Mouse (Mus musculus): ENCODE results near the gene B3gnt7.

B3gnt7 gene

DNA sequence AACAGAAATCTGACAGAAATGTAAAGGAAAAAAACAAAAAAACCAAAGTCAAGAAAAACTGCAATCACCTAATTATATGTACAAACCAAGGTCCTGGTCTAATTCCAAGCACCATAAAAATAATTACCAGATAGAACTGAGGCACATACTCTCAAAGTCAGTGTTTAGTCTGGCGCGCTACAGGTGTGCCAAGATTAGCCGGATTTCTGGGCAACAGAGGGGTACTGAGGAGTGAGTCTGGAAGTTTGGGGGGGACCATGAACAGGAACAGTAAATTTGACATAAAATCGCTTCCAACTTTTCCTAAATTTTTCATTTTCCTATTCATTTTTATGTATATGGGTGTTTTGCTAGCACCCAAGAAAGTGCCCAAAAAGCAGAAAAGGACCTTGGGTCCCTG lies 43.3 kb downstream of the B3gnt7 start:
- DNase-seq (ENCODE audit: low spot score) = no peak

DNA sequence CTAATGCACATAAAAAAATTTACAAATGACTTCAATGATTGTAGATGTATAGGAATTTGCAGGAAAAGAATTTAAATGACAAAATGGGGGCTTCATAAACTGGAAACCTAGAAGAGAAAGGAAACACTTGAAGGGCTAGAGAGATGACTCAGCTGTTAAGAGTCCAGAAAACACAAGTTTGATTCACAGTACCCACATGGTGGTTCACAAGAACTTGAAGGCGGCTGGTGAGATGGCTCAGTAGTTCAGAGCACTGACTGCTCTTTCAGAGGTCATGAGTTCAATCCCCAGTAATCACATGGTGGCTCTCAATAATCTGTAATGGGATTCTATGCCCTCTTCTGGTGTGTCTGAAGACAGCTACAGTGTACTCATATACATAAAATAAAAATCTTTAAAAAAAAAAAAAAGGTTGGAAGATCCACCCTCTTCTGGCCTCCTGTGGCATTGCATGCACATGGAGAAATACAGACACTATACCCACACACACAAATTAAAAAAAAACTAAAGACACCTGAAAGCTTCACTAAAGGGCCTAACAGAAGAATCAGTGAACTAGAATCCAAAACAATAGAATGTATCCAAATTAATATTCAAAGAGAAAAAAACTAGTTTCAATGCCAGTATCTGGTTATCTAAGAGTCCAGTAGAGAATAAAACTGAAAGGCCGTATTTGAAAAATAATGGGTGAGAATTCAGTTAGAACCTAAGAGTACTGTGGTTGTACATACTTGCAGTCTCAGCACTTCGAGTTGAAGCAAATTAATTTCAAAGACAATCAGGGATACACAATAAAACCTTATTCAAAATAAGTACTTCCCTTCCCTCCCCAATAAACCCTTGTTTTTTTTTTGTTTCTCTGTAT lies 44.5 kb downstream of the B3gnt7 start:
- DNase-seq (ENCODE audit: low spot score) = no peak

GRCm38 (mm10) chr1:86347716-86348045 lies 45.0 kb downstream of the B3gnt7 start:
- no peak for DNase-seq (ENCODE audit: low spot score)

DNA sequence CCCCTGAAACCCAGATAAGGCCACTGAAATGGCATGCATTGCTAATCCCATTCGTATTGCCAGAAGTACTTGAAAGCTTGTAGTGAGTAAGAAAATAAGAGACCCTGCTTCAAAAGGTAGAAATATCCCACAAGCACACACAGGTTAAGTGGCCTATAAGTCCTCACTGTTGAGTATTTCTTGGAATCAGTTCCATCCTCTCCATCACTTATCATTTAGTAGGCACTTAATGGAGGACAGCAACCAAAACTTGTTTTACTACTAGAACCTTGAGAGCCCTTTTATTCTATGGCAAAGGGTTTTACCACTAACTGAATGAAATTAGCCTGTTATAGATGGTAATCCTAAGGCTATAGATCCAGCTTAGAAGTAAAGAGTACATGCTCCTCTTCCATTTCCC lies 45.5 kb downstream of the B3gnt7 start:
- no peak for DNase-seq (ENCODE audit: low spot score)

DNA sequence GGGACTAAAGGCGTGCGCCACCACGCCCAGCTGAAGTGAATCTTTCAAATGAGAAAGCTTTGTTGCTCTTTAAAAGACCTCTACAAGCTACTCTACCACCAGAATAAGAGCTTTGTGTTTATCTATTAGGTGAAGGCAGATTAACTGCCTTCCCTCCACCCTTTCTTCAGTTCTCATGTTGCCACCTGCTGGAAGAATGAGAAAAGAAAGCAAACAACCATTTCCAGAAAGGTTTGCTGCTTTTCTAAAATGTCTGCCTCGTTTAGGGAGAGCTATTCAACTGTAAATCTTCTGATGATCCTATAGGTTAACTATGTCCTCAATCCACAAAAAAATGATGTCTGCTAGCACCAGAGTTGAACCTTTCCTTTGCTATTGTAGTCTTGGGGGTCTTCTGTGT lies 46.2 kb downstream of the B3gnt7 start:
- DNase-seq (ENCODE audit: low spot score) = no peak

GRCm38 (mm10) chr1:86349201-86349600 lies 46.6 kb downstream of the B3gnt7 start:
- DNase-seq (ENCODE audit: low spot score) = no peak

GRCm38 (mm10) chr1:86349696-86350095 lies 47.1 kb downstream of the B3gnt7 start:
- no peak for DNase-seq (ENCODE audit: low spot score)

GRCm38 (mm10) chr1:86350576-86350975 lies 47.9 kb downstream of the B3gnt7 start:
- no peak for DNase-seq (ENCODE audit: low spot score)

- DNase-seq (ENCODE audit: low spot score) = no peak
Observed at GRCm38 (mm10) chr1:86354186-86354585, 51.6 kb downstream of the B3gnt7 start.

Data from ovary, adult 18-20 months (tissue).